Mouse (Mus musculus): ENCODE results near the gene Rnf135.

- TF ChIP-seq FLI1 (IDR thresholded peaks at IDR 0.05; ENCODE audit: low read length): no peak
- TF ChIP-seq GATA1 (IDR thresholded peaks at IDR 0.05; ENCODE audit: borderline replicate concordance, low read length): no peak
These were observed 25.5 kb downstream of the Rnf135 start, which contains the start of gene Rhot1 for GRCm38 (mm10) chr11:80208860-80209800.
